Mouse (Mus musculus) kidney, adult 8-10 months (tissue): ENCODE measurements around the gene Serpina3k.
"Not testable (repeated sequence)": the region's sequence is repeated elsewhere in the genome, so short reads cannot be mapped to it uniquely, and the experiment has no call there.

Experiments used
- DNase-seq, 2 experiments: peaks; one replicate each; pipeline ENCODE4 v3.0.0; 2022

The Serpina3k gene

GRCm38 (mm10) chr12:104338226-104338625 lies at the start of gene Serpina3k, which contains the start of gene Serpina3m:
Gene Serpina3k (plus strand): TSS chr12:104338486.
Gene Serpina3m (plus strand): TSS chr12:104338486.
- DNase-seq = not testable (repeated sequence)

- DNase-seq = no peak
Observed at GRCm38 (mm10) chr12:104289872-104290271, 48.4 kb upstream of the Serpina3k start.

DNA sequence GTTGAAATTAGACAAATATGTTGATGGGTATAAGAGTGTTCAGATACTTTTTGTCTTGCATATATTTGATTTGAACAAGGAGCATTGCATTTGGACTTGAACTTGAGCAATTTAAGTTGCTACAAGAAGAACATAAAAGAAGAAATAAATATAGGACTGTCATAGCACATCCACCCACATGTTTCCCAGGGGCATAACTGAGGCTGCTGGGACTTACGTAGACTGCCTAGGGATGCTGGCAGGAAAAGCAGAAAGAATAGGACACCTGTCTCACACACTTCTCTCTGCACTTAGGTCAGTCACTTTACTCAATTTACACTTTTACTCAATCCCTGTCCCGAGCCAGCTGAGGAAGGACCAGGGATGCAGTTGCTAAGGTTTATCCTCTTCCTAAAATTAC lies 44.3 kb upstream of the Serpina3k start:
- DNase-seq = no peak

DNA sequence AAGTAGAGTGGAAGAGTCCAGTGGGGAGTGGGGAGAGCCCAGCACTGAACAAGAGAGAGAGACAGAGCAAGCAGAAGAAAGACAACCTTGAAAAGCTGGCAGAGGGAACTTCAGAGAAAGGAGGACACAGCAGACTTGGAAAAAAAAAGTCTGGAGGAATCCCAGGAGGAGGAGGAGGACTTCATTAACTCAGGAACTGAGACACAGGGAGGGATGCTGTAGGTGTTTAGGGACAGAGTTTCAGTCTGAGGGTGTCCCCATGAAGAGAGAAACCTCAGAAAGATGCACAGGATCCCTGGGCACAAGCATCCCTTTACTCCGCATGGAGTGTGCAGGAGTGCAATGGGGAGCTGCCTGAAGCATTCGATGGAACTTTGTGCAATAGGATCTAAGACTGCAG lies 40.2 kb upstream of the Serpina3k start:
- no peak for DNase-seq

DNA sequence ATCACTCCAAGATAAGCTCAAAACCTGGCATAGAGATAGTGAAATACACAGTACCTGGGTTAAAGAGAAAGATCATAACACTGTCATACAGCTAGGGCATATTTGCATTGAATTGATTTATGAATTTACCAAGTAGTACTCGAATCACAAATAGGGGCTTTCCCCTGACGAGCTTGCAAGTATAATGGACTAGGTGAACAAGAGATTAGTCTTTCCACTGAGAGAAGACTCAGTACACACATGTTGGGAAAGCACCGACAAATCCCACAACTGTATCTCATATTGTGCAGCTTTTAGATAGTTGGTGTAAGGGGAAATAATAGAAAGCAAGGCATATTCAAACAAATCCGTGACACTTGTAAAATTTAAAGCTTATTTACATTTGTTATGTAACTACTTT lies 32.3 kb upstream of the Serpina3k start:
- no peak for DNase-seq

DNA sequence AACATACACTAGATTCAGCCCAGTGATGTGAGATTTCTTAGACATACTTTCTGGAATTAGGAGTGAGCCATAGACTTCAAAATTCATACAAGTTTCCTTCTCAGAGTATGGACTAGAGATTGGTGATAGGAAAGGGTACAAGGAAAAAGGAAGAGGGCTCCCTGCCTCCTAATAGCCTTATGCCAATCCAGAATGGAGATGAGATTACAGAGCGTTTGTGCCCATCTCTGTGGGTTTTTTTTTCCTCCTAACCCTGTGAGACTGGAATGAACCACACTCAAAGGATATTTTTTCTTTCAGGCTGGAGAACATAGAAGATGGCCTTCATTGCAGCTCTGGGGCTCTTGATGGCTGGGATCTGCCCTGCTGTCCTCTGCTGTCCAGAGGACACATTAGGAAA lies 24.0 kb upstream of the Serpina3k start, which contains the start of gene Serpina3j:
Serpina3j (plus strand) TSS at position 301 of the 400 bp plus-strand sequence.
- no peak for DNase-seq

DNA sequence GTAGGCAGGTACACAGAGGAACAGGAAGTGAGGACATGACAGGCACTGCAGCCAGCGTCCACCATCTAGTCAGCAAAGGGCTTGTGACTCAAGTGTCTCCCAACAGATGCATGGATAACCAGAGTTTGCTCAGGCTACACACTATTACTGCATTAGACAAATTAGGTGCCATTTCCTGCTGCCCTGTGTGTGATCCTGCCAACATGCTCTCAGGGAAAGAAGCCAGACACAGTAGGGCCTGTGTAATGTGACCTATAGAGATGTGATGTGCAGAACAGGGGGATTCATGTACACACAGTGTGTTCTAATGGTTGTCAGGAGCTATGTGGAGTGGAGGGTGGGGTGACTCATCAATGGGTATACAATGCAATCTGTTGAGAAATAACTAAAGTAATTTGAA lies 15.8 kb upstream of the Serpina3k start:
- no peak for DNase-seq

DNA sequence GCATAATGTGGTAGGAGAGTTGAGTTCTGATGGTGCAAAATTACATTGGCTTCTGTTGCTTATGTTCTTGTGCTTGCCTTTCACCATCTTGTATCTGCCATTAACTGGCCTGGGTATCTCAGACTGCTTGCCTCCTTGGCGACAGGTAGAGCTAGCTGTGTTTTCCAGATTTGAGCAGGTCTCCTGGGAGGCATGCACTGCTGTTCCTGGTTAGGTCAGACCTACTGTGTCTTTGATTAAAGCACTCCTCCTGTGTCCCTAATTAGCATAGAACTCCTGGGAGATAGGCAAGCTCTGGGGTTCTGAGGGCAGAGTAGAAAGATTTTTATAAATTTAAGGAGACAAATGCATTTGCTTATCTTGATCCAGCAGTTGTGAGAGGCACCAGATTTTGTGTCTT lies 6.6 kb upstream of the Serpina3k start:
- DNase-seq = no peak

GRCm38 (mm10) chr12:104336873-104337272 lies 1.4 kb upstream of the Serpina3k start:
- peak in 1 of 2 experiments; percentile 17 for DNase-seq

- DNase-seq = no peak
Observed at GRCm38 (mm10) chr12:104338705-104339104, 419 bp downstream of the Serpina3k start.

GRCm38 (mm10) chr12:104342489-104342888 lies 4.2 kb downstream of the Serpina3k start:
- DNase-seq = not testable (repeated sequence)

- DNase-seq = no peak
Observed at GRCm38 (mm10) chr12:104345181-104345580, 6.9 kb downstream of the Serpina3k start.

DNA sequence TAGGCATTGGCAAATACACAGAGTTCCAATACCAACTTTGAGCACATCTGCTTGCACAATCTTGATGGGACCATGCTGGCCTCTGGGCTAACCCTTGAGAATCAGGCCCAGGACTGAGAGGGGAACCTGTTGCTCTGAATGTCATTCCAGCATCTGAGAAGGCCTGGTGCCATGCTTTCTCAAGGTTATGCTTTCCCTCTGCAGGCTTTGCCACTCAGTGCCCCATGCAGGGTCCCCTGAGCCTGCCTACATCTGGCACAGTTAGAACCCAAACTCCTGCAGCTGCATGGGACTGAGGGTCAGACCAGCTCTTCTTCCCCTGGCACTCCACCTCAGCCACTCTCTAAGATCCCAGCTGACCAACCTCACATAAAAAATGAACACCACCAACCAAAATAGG lies 7.4 kb downstream of the Serpina3k start:
- no peak for DNase-seq

- DNase-seq = no peak
Observed at GRCm38 (mm10) chr12:104347091-104347490, 8.8 kb downstream of the Serpina3k start.

- DNase-seq = peak; percentile 48 to 67
Observed at GRCm38 (mm10) chr12:104351812-104352211, 13.5 kb downstream of the Serpina3k start.

GRCm38 (mm10) chr12:104356006-104356405 lies 17.7 kb downstream of the Serpina3k start:
- DNase-seq = no peak

- DNase-seq = no peak
Observed at GRCm38 (mm10) chr12:104369986-104370385, 31.7 kb downstream of the Serpina3k start.

DNA sequence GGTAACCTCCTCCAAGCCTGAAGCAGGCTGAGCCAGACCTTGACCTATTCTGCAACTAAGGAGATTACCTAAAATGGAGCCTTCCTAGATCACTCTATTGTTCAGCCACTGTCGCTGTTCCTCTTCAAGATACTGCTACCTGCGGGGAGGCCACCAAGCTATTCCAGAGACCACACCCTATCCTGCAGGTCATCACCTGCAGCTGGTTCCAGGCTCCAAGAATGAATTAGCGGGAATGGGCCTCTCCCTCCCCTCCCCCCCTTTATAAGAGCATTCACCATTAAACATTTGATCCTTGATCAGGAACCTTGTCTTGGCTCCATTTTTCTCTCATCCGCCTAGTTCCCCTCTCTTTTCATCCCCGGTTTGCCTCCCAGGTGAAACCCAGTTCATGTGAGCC lies 38.9 kb downstream of the Serpina3k start:
- not testable (repeated sequence) for DNase-seq

- DNase-seq = peak in 1 of 2 experiments; percentile 29
Observed at GRCm38 (mm10) chr12:104378351-104378750, 40.1 kb downstream of the Serpina3k start.

- DNase-seq = not testable (repeated sequence)
Observed at GRCm38 (mm10) chr12:104378815-104379214, 40.5 kb downstream of the Serpina3k start.

- no peak for DNase-seq
Observed at GRCm38 (mm10) chr12:104379856-104380255, 41.6 kb downstream of the Serpina3k start.

GRCm38 (mm10) chr12:104381071-104381604 lies 42.9 kb downstream of the Serpina3k start:
- not testable (repeated sequence) for DNase-seq

DNA sequence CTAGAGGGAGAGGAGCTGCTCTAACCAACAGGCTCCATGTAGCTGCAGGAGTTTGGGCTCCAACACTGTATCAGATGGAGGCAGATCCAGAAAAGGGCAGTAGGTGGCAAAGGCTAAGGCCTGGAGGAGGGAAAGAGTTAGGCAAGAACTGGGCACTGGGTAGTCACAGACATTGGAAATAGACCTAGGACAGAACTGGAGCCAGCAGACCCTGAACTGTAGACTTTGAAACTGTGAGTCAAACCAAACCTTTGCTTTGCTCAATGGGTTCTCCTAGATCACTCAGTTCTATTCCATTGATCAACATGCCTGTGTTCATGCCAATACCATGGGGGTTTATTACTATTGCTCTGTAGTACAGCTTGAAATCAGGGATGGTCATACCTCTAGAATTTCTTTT lies 47.7 kb downstream of the Serpina3k start:
- not testable (repeated sequence) for DNase-seq

GRCm38 (mm10) chr12:104386878-104387277 lies 48.6 kb downstream of the Serpina3k start:
- not testable (repeated sequence) for DNase-seq

- no peak for DNase-seq
Observed at GRCm38 (mm10) chr12:104388477-104388876, 50.2 kb downstream of the Serpina3k start.
